Mouse (Mus musculus): ENCODE results near the gene Tmem132a. TPM values are rescaled to one million over a fixed set of nuclear protein-coding genes. Genes with fewer than 3 reads are reported as not detected.

Tmem132a gene
- polyA plus RNA-seq, 1 experiment from 2014 or later, result 75.9 TPM

DNA sequence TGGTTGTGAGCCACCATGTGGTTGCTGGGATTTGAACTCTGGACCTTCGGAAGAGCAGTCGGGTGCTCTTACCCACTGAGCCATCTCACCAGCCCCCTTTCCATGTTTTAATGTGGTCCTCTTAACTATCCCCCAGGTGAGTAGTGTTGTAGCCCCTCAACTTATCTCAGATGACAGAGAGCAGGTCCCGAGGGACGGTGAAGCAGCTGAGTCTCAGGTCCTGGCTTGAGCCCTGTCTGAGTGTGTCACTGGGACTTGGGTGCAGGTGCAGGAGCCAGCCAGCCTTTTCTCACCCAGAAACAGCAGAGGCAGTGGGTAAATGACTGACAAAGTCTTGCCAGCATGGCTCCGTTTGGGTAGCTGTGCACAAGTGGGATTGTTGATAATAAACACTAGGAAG lies 25.5 kb downstream of the Tmem132a start:
- H3K4me1 ChIP-seq, result peaks cover 11% of the 10 kb centered on the region
- no peak overlapping the region for H3K4me3 ChIP-seq
- H3K9ac ChIP-seq, result no peak overlapping the region
- H3K36me3 ChIP-seq, result no peaks in the 10 kb centered on the region
- H3K27me3 ChIP-seq, result no peaks in the 10 kb centered on the region
- H3K4me2 ChIP-seq, result no peak overlapping the region
- 85% methylated on average over 5 of the region's 5 CpGs for WGBS
- no peaks in the 10 kb centered on the region for H3K9me3 ChIP-seq
- no peak for ATAC-seq (ENCODE audit: borderline replicate concordance, extremely low read depth, low FRiP score, low TSS enrichment)
- no peak overlapping the region for H3K27ac ChIP-seq

DNA sequence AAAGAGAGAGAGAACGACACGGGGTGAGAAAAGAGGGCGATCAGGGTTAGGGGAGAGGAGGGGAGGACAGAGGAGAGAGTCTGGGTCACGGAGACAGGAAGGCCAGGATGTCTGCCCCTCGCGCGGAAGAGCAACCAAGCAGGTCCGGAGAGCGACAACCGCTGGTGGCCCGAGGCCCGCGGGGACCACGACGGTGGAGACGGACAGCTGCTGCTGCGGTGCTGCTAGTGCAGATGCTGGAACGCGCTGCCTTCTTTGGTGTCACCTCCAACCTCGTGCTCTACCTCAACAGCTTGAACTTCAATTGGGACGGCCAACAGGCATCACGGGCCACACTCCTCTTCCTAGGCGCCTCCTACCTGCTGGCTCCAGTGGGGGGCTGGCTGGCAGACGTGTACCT lies 26.8 kb downstream of the Tmem132a start:
- H3K27me3 ChIP-seq, result no peaks in the 10 kb centered on the region
- H3K4me3 ChIP-seq, result no peak overlapping the region
- H3K9ac ChIP-seq, result no peak overlapping the region
- 48% methylated on average over 24 of the region's 24 CpGs for WGBS
- ATAC-seq (ENCODE audit: borderline replicate concordance, extremely low read depth, low FRiP score, low TSS enrichment), result no peak
- H3K27ac ChIP-seq, result no peak overlapping the region
- H3K4me2 ChIP-seq, result no peak overlapping the region
- H3K4me1 ChIP-seq, result peaks cover 11% of the 10 kb centered on the region
- no peaks in the 10 kb centered on the region for H3K36me3 ChIP-seq
- H3K9me3 ChIP-seq, result no peaks in the 10 kb centered on the region

DNA sequence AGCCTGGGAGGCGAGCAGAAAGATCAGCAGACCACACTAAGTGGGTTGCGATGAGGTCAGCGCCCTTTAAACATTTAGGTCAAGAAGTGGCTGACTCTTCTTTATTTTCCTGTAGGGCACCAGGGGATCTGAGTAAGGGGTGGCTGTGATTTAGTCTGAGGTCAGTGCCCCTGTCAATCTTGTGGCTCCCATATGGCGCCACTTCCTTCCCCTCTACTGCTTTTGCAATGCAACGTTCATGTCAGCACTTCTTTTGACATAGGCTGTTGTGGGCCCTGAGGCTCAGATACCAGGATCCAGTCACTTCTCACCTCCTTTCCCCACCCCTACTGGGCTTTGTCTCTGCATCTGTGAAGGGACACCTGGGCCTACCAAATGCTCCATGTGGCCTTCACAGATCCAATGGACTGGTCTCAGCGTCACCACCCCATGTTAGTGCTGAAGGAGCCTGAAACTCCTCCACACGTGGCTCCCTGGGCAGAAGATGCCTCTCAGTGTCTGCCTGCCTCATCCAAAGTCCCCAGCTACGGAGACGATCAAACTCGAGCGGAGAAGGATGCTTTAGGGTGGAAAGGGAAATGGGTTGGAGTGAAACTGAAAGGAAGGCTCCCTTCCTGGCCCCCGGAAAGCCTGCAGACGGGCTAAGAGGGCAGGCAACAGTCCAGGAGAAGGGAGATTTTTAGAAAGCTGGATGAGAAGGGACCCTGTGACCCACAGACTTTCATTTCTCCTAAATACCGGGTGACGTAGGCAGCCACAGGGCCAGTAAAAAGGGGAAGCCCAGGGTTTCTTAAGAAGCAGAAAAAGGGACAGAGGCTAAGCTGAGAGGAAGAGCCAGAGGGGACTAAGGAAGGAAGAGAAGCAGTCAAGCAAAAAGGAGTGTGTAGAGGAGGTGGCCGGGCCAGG lies 27.8 kb downstream of the Tmem132a start:
- H3K4me1 ChIP-seq, result peaks cover 4% of the 10 kb centered on the region; the same call in 1 of the 2 replicates
- 54% methylated on average over 16 of the region's 16 CpGs for WGBS
- no peak overlapping the region for H3K9ac ChIP-seq
- no peaks in the 10 kb centered on the region for H3K36me3 ChIP-seq
- H3K4me3 ChIP-seq, result no peak overlapping the region
- no peak for ATAC-seq (ENCODE audit: borderline replicate concordance, extremely low read depth, low FRiP score, low TSS enrichment)
- H3K4me2 ChIP-seq, result 0 out of 2 replicates have a peak overlapping the region, but pooled peaks have one; percentile 6
- H3K27ac ChIP-seq, result no peak overlapping the region
- no peaks in the 10 kb centered on the region for H3K27me3 ChIP-seq
- H3K9me3 ChIP-seq, result no peaks in the 10 kb centered on the region

DNA sequence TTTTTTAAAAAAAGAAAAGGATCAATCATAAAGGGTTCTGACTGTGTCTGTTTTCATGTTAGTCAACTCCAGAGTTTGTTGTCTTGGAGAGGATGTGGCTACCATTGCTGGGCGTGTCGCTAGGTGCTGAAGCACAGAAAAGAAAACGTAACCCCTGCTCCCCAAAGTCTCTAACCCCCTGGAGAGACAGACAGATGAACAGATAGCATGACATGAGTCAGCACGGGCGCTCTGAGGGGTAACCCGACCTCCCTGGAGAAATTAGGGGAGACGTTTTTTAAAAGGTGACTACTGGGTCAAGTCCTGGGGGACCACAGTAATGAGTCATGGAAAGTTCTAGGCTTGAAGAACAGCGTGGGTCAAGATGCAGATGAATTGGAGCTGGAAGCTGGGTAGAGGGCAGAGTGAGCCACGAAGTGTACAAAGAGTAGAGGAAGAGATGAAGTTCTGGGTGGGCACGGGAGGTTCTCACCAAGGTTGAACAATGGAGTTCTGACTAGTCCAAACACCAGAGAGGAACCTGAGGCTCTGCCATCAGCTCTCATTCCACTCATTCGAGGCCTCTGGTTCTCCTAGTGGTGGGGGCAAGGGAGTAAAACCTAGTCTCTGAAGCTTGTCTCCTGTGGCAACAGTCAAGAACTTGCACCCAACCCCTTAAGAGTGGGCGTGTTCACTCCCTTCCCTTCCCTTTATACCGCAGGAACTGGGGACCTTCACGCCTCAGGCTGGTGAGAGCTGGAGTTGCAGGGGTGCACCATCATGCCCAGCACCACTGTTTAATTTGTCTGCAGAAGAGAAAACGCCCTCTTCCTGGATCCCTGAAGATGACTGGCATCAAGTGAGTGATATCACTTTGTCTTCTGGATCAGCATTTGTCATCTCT lies 30.5 kb downstream of the Tmem132a start, which contains the start of gene Slc15a3:
Gene Slc15a3, plus strand, starts transcription at position 718 of the 883 bp plus-strand sequence.
- Histone ChIP-seq H3K9ac (no peak within 1 kb of the TSS), H3K27me3 (no peaks in the 10 kb centered on the region), H3K9me3 (no peaks in the 10 kb centered on the region), H3K27ac (no peak within 1 kb of the TSS), H3K4me1 (0 out of 2 replicates have a peak, but pooled peaks cover 3% of the 10 kb centered on the region), H3K36me3 (no peaks in the 10 kb centered on the region), H3K4me3 (no peak within 1 kb of the TSS), H3K4me2 (no peak within 1 kb of the TSS)
- no peak for ATAC-seq (ENCODE audit: borderline replicate concordance, extremely low read depth, low FRiP score, low TSS enrichment)
- WGBS, result 68% methylated on average over 15 of the region's 15 CpGs

DNA sequence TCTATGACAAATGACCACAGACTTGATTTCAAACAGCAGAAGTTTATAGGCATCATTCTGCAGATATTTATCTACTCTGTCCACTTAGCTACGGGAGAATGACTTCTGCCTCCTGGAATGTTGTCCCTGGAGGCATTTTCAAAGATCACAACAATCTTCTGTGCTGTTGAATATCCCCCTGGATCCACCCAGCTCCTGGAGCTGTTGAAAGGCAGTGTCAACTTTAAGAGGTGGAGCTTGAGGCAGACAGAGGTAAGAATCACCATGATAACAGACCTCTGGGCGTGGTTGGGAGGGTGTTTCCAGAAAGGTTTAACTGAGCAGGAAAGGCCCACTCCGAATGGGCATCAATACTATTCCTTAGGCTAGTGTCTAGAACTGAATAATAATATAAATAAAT lies 34.1 kb downstream of the Tmem132a start:
- Histone ChIP-seq H3K36me3 (no peaks in the 10 kb centered on the region), H3K4me3 (no peak overlapping the region), H3K9me3 (no peaks in the 10 kb centered on the region), H3K4me2 (no peak overlapping the region), H3K9ac (no peak overlapping the region), H3K27ac (no peak overlapping the region), H3K27me3 (no peaks in the 10 kb centered on the region), H3K4me1 (peaks cover 4% of the 10 kb centered on the region; the same call in 1 of the 2 replicates)
- no peak for ATAC-seq (ENCODE audit: borderline replicate concordance, extremely low read depth, low FRiP score, low TSS enrichment)
- 58% methylated on average over 3 of the region's 3 CpGs for WGBS

DNA sequence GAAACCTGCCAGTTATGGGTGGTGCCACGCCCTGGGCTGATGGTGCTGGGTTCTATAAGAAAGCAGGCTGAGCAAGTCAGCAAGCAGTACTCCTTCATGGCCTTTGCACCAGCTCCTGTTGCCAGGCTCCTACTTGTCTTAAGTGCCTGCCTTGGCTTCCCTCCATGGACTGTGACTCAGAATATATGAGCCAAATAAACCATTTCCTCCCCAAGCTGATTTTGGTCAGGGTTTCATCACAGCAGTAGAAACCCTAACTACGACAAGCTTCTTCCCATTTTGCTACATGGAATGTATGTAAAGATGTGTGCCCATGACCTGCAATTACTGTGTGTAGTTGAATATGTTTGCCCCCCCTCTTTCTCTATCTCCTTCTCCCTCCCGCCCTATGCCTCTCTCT lies 36.1 kb downstream of the Tmem132a start:
- Histone ChIP-seq H3K27ac (no peak overlapping the region), H3K9ac (no peak overlapping the region), H3K4me3 (no peak overlapping the region), H3K36me3 (no peaks in the 10 kb centered on the region), H3K4me2 (no peak overlapping the region), H3K27me3 (no peaks in the 10 kb centered on the region), H3K9me3 (no peaks in the 10 kb centered on the region), H3K4me1 (peaks cover 4% of the 10 kb centered on the region; the same call in 1 of the 2 replicates)
- no peak for ATAC-seq (ENCODE audit: borderline replicate concordance, extremely low read depth, low FRiP score, low TSS enrichment)
- 67% methylated on average over 3 of the region's 3 CpGs for WGBS

DNA sequence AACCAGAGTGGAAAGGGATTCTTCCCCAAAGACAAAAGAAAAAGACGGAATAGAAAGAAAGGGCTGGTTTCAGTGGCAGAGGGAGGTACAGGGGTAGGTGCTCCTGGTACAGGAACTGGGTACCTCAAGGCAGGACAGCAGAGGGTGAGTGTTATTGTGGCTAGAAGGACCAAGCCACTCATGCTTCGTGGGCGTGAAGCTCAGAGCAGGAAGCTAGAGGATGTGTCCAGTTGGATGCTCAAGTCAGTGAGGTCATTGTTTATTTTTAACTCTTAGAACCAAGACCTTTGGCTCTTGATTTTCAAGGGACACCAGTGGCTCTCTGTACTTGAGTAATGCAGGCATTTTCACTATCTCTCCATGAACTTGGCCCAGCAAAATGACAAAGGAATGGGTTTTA lies 37.7 kb downstream of the Tmem132a start:
- no peak overlapping the region for H3K27ac ChIP-seq
- no peaks in the 10 kb centered on the region for H3K36me3 ChIP-seq
- H3K9me3 ChIP-seq, result no peaks in the 10 kb centered on the region
- H3K4me3 ChIP-seq, result no peak overlapping the region
- no peak overlapping the region for H3K9ac ChIP-seq
- ATAC-seq (ENCODE audit: borderline replicate concordance, extremely low read depth, low FRiP score, low TSS enrichment), result no peak
- no peaks in the 10 kb centered on the region for H3K27me3 ChIP-seq
- H3K4me2 ChIP-seq, result no peak overlapping the region
- 62% methylated on average over 3 of the region's 3 CpGs for WGBS
- H3K4me1 ChIP-seq, result peaks cover 4% of the 10 kb centered on the region; the same call in 1 of the 2 replicates

DNA sequence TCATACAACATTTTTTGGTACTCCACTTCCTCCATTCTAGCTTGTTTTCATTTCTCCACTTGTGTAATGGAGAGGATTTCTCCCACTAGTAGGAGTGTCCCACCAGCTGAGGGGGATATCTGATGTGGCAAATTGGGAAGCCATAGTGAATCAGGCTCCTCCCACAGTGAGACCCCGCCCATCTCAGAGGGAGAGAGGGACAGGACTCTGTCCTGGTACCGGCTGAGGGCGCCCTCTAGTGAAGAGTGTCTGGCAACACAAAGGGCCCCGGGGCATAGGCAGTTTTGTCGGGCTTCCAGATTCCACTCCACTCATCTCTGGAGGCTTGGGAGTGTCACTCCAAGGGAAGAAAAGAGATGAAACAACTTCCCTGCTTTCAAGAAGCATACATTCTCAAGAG lies 38.3 kb downstream of the Tmem132a start:
- H3K36me3 ChIP-seq, result no peaks in the 10 kb centered on the region
- peaks cover 4% of the 10 kb centered on the region; the same call in 1 of the 2 replicates for H3K4me1 ChIP-seq
- no peaks in the 10 kb centered on the region for H3K27me3 ChIP-seq
- no peak overlapping the region for H3K27ac ChIP-seq
- H3K9me3 ChIP-seq, result no peaks in the 10 kb centered on the region
- 7% methylated on average over 5 of the region's 5 CpGs for WGBS
- H3K4me2 ChIP-seq, result no peak overlapping the region
- no peak for ATAC-seq (ENCODE audit: borderline replicate concordance, extremely low read depth, low FRiP score, low TSS enrichment)
- no peak overlapping the region for H3K4me3 ChIP-seq
- no peak overlapping the region for H3K9ac ChIP-seq

DNA sequence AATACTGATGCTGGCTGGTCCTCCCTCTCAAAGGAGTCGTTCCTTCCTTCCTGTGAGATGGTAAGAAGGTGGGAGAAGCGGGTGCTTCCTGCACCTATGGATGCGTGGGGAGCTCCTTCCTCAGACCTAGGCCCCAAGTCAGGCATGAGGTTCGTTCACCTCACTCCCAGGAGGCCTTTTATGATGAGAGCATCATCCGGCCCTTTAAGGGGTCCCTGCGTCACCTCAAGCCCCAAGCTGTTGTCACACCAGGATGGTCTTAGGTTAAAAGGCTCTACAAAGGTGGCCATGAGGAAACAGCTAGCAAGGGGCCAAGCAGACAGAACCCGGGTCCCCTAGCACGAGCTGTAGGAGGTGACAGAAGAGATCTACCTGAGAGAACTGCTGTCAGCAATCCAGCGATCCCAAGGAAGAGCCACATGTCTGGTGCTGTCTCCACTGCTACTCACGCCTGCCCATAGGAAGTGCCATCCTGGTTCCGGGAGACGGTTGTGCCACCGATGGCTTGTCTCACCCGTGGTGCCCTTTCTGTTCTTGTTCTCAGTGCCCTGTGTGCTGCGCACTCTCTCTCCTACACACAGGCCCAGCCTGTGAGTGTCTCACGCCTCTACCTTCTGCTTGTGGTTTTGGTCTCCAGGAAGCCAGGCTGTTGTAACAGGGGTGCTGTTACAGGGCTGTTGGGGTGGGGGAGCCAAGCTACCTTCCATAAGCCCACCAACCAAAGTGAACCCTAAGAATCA lies 40.1 kb downstream of the Tmem132a start, which contains the start of gene Cd6:
Gene Cd6, minus strand, starts transcription at position 623 of the 740 bp plus-strand sequence.
- H3K4me3 ChIP-seq, result no peak within 1 kb of the TSS
- no peak for ATAC-seq (ENCODE audit: borderline replicate concordance, extremely low read depth, low FRiP score, low TSS enrichment)
- H3K9me3 ChIP-seq, result no peaks in the 10 kb centered on the region
- H3K9ac ChIP-seq, result no peak within 1 kb of the TSS
- no peak within 1 kb of the TSS for H3K27ac ChIP-seq
- WGBS, result 84% methylated on average over 16 of the region's 16 CpGs
- H3K4me1 ChIP-seq, result peaks cover 4% of the 10 kb centered on the region; the same call in 1 of the 2 replicates
- no peaks in the 10 kb centered on the region for H3K27me3 ChIP-seq
- no peaks in the 10 kb centered on the region for H3K36me3 ChIP-seq
- H3K4me2 ChIP-seq, result no peak within 1 kb of the TSS

DNA sequence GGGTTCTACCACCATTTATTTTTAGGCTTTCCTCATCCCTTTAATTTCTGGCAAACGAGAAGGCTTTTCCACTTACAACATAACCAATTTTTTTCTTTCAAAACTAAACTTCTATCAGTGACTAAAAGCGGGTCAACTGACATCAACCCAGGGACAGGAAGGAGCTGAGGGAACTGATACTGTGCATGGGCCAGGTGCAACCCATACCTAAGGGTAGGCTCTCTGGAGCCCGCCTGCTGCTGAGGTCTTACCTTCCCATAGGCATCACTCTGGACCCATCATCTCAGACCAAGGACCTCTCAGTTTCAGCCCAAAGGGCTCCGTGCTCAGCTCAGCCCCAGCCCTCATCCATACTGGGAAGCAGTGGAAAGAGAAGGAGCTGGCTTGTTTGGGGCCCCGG lies 41.4 kb downstream of the Tmem132a start:
- H3K9ac ChIP-seq, result no peak overlapping the region
- no peak overlapping the region for H3K4me3 ChIP-seq
- H3K4me2 ChIP-seq, result no peak overlapping the region
- no peak overlapping the region for H3K27ac ChIP-seq
- ATAC-seq (ENCODE audit: borderline replicate concordance, extremely low read depth, low FRiP score, low TSS enrichment), result no peak
- 92% methylated on average over 5 of the region's 5 CpGs for WGBS
- no peaks in the 10 kb centered on the region for H3K9me3 ChIP-seq
- H3K4me1 ChIP-seq, result peaks cover 4% of the 10 kb centered on the region; the same call in 1 of the 2 replicates
- H3K36me3 ChIP-seq, result no peaks in the 10 kb centered on the region
- H3K27me3 ChIP-seq, result no peaks in the 10 kb centered on the region

DNA sequence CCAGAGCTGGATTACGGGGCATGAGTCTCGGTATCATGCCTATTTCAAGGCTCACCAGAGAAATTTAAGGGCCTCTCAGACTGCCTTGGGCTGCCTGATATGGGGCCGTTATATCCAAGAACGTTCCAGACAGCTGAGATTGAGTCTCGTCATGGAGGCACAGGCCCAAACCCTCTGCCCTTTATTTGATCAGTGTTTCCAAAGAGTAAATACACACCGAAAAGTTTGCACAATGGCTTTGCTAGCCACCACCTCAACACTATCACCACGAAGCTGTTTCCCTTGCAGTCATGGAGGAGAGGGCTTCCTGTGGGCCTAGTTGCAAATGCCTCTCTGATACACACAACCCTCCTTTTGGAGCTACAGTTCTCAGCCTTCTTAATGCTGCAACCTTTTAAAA lies 45.7 kb downstream of the Tmem132a start:
- Histone ChIP-seq H3K9me3 (no peaks in the 10 kb centered on the region), H3K4me1 (no peaks in the 10 kb centered on the region), H3K36me3 (no peaks in the 10 kb centered on the region), H3K27ac (no peak overlapping the region), H3K27me3 (no peaks in the 10 kb centered on the region), H3K9ac (no peak overlapping the region), H3K4me2 (no peak overlapping the region), H3K4me3 (no peak overlapping the region)
- no peak for ATAC-seq (ENCODE audit: borderline replicate concordance, extremely low read depth, low FRiP score, low TSS enrichment)
- 61% methylated on average over 7 of the region's 7 CpGs for WGBS

All from lung, embryonic 15.5 days (tissue).